Mouse (Mus musculus) left cerebral cortex, postnatal 25 days (tissue): ENCODE results near the gene Mybbp1a. TPM values are rescaled to one million over a fixed set of nuclear protein-coding genes. Genes with fewer than 3 reads are reported as not detected.

ENCODE experiments used
- DNase-seq, 2 experiments: peaks; one replicate each; pipeline ENCODE4 v3.0.0; 2022; ENCODE audit warnings: low spot score in 2 of 2, mixed read lengths in 1 of 2
- intact Hi-C: fragments of 180-260 bp; cut with DNase I; formaldehyde crosslinking; loops from one replicate; pipeline ENCODE4 v1.15.1; 2025
- total RNA-seq, 2 experiments: library from RNA; stranded (reverse); gene quantifications; 2 replicates each; pipeline ENCODE4 v1.2.3; 2021

Mybbp1a gene
- total RNA-seq, 2 experiments from 2014 or later: 49.4 to 54.6 TPM

GRCm38 (mm10) chr11:72471381-72471780 is 30.2 kb downstream of the Mybbp1a start:
- intact Hi-C loops: no loop called here
- no peak for DNase-seq

GRCm38 (mm10) chr11:72473540-72473939 is 32.4 kb downstream of the Mybbp1a start:
- intact Hi-C loops: no loop called here

GRCm38 (mm10) chr11:72474926-72475325 is 33.8 kb downstream of the Mybbp1a start:
- intact Hi-C loops: no loop called here
- DNase-seq: no peak

More at GRCm38 (mm10) chr11:72473540-72473939, 32.4 kb downstream of the Mybbp1a start:
- DNase-seq: no peak

GRCm38 (mm10) chr11:72475408-72475807 is 34.3 kb downstream of the Mybbp1a start:
- intact Hi-C loops: no loop called here
- no peak for DNase-seq

GRCm38 (mm10) chr11:72476074-72476625 is 35.0 kb downstream of the Mybbp1a start:
- intact Hi-C loops: no loop called here
- DNase-seq: no peak

- DNase-seq: no peak
- intact Hi-C loops: no loop called here
These were observed 36.0 kb downstream of the Mybbp1a start for GRCm38 (mm10) chr11:72477182-72477581.

- DNase-seq: no peak
- intact Hi-C loops: no loop called here
These were observed 36.5 kb downstream of the Mybbp1a start for GRCm38 (mm10) chr11:72477653-72478052.

GRCm38 (mm10) chr11:72478228-72478627 is 37.1 kb downstream of the Mybbp1a start:
- intact Hi-C loops: no loop called here
- no peak for DNase-seq

- DNase-seq: no peak
- intact Hi-C loops: no loop called here
These were observed 38.3 kb downstream of the Mybbp1a start for GRCm38 (mm10) chr11:72479499-72479898.

GRCm38 (mm10) chr11:72481313-72481712 is 40.2 kb downstream of the Mybbp1a start:
- DNase-seq: no peak
- intact Hi-C loops: no loop called here

- intact Hi-C loops: no loop called here
- no peak for DNase-seq
These were observed 40.8 kb downstream of the Mybbp1a start for GRCm38 (mm10) chr11:72481952-72482351.

GRCm38 (mm10) chr11:72484549-72484948 is 43.4 kb downstream of the Mybbp1a start:
- intact Hi-C loops: no loop called here
- DNase-seq: no peak

- peak; percentile 45 to 75 for DNase-seq
These were observed 44.0 kb downstream of the Mybbp1a start for GRCm38 (mm10) chr11:72485157-72485556.

GRCm38 (mm10) chr11:72485960-72486359 is 44.8 kb downstream of the Mybbp1a start:
- no peak for DNase-seq
- intact Hi-C loops: loop anchor here (5.0 kb wide), 1 partner anchor 44 kb away; the partner anchor contains the start of gene Mybbp1a

More at GRCm38 (mm10) chr11:72485157-72485556, 44.0 kb downstream of the Mybbp1a start:
- intact Hi-C loops: loop anchor here (5.0 kb wide), 1 partner anchor 43 kb away; the partner anchor contains the start of gene Mybbp1a

- intact Hi-C loops: loop anchor here (5.0 kb wide), 1 partner anchor 45 kb away; the partner anchor contains the start of gene Mybbp1a
- DNase-seq: no peak
These were observed 46.0 kb downstream of the Mybbp1a start for GRCm38 (mm10) chr11:72487171-72487570.

GRCm38 (mm10) chr11:72487739-72488138 is 46.6 kb downstream of the Mybbp1a start:
- DNase-seq: no peak
- intact Hi-C loops: loop anchor here (5.0 kb wide), 1 partner anchor 45 kb away; the partner anchor contains the start of gene Mybbp1a

- peak; percentile 75 to 88 for DNase-seq
- intact Hi-C loops: loop anchor here (5.0 kb wide), 1 partner anchor 47 kb away; the partner anchor contains the start of gene Mybbp1a
These were observed 47.7 kb downstream of the Mybbp1a start for GRCm38 (mm10) chr11:72488753-72489271.

- intact Hi-C loops: loop anchor here (5.0 kb wide), 1 partner anchor 47 kb away; the partner anchor contains the start of gene Mybbp1a
- DNase-seq: no peak
These were observed 48.2 kb downstream of the Mybbp1a start for GRCm38 (mm10) chr11:72489397-72489796.

- intact Hi-C loops: loop anchor here (2.0 to 5.0 kb wide), 2 partner anchors 33 to 48 kb away; partner anchors contain the start of gene Mybbp1a
These were observed 48.7 kb downstream of the Mybbp1a start, which contains the start of gene Spns2 for GRCm38 (mm10) chr11:72489881-72490301. TSS of gene Spns2 (minus strand) at chr11:72489904.

GRCm38 (mm10) chr11:72491130-72491960 is 50.2 kb downstream of the Mybbp1a start:
- intact Hi-C loops: loop anchor here (1.0 to 2.0 kb wide), 2 partner anchors 31 to 75 kb away; no protein-coding TSS in a partner anchor
- DNase-seq: peak; percentile 66 to 92

More at GRCm38 (mm10) chr11:72489881-72490301, 48.7 kb downstream of the Mybbp1a start, which contains the start of gene Spns2:
- DNase-seq: peak; percentile 95 to 96
